Mouse (Mus musculus) right cerebral cortex, adult 2 months (tissue): Measurements from ENCODE around the gene Rps10.
A peak's percentile ranks its signal among the peaks of the same experiment; 100 is the strongest.
"Not testable (repeated sequence)": the region's sequence is repeated elsewhere in the genome, so short reads cannot be mapped to it uniquely, and the experiment has no call there.

Source experiments
- DNase-seq, 2 experiments: peaks; one replicate each; pipeline ENCODE4 v3.0.0; 2021 to 2022; ENCODE audit warnings: low spot score in 2 of 2

The Rps10 gene

DNA sequence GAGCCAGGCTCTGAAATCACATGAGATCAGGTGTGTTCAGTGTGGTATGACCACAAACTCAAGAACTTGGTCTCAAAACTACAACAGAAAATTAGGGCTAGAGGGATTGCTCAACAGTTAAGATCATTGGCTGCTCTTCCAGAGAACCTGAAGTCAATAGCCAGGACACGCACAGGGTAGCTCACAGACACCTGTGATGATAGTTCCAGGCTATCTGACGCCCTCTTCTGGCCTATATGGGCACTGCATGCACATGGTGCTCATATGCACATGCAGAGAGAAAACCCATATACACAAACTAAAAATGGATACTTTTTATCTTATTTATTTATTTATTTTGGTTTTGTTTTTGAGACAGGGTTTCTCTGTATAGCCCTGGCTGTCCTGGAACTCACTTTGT lies 8.1 kb upstream of the Rps10 start:
- no peak for DNase-seq

DNA sequence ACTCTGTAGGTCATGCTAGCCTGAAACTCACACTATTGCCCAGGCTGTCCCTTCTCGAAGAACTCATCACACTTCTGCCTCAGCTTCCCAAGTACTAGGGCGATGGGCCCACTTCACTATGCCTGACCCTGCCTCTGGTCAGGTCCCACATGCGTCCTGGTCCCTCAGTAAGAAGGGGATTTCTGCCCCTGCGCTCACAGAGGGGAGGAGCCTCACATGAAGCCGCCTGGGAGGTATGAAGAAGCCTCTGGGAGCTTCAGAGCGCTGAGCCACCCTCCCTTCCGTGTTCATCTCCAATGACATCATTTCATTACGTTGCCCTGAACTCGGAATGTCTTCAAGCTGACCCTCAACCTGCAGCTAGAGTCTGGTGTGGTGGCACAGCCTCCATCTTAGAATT lies 7.3 kb upstream of the Rps10 start:
- DNase-seq, result no peak

DNA sequence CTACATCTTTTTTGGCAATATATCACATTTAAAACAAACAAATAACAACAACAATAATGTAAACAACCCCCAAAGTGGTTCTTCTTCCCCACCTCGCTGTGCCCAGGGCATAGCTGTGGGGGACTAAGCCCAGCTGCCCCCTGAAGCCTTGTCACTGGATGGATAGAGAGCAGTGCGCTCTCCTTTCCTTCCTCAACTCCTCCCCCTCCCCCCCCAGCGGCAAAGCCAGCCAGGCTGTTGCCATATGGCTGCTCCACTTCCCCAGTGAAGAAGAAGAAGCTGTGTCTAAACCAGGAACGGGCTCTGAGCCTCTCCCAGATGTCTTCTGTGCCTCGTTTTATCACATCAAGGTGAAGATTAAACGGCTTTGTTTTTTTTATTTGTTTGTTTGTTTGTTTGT lies 6.6 kb upstream of the Rps10 start:
- DNase-seq, result peak in 1 of 2 experiments; percentile 51

DNA sequence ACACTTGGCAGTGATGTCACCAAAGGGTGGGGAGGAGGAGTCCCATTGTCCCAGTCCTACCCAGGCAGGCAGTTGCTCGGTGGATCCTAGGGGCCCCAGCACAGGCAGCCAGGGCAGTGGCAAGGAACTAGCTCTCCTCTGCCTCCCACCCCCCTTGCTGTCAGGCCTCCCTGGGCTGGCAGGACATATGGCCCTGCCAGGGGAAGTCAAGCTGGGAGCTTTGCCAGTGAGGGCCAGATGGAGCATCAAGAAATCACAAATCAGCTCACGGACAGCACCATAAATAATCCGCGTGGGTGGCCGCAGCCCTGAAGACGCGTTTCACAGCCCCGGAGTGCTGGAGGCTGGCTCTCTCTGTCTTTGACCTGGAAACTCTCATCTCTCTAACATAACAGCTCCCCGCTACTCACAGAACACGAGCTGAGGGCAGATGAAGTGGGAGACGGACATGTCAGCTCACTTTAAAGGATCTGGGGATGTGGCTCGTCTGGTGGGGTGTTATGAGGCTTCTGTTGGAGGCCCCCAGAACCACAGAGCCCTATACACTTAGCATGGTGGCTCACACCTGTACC lies 6.1 kb upstream of the Rps10 start:
- peak; percentile 87 to 90 for DNase-seq

DNA sequence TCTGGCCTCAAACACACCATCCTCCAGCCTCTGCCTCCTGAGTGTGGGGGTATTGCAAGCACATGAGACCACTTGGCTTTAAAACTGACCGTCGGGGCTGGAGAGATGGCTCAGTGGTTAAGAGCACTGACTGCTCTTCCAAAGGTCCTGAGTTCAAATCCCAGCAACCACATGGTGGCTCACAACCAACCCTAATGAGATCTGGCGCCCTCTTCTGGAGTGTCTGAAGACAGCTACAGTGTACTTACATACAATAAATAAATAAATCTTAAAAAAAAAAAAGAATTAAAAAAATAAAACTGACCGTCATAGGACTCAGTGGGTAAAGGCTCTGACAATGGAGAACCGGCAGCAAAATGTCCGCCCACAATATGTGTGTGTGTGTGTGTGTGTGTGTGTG lies 3.4 kb upstream of the Rps10 start:
- DNase-seq, result not testable (repeated sequence)

DNA sequence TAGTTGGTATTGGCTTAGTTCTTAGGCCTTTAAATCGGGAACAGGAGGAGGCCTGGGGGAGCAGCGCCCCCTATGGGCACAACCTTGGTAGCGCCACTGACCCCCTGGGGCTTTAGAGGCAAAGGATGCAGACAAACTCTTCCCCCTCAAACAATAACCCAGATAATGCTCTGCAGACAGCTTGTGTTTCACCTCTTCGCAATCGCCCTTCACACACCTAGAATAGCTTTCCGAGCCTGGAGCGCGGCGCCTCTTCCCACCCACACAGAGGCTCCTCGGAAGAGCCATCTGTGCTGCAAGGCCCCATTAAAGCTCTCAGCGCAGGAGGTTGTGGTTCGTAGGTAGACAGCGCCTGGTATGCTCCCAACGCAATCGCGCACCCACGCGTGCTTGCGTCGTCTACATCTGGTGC lies 2.5 kb upstream of the Rps10 start:
- DNase-seq, result peak; percentile 85 to 88

DNA sequence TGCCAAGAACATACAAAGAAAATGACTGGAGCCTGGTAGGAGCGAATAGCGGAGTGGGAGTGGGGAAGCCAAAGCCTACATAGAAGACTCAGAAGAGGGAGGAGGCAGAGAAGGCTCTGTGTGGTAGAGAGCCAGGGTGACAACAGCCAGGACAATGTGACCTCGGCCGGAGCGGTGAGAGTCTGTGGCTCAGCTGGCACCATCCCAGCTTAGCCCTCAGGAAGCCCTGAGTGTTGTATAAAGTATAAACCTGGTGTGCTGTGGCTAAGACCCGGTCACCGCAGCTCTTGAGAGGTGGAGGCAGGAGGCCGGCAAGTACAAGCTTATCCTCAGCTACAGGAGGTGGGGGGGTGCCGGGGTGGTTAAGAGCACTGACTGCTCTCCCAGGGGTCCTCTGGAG lies 864 bp upstream of the Rps10 start:
- DNase-seq, result no peak

DNA sequence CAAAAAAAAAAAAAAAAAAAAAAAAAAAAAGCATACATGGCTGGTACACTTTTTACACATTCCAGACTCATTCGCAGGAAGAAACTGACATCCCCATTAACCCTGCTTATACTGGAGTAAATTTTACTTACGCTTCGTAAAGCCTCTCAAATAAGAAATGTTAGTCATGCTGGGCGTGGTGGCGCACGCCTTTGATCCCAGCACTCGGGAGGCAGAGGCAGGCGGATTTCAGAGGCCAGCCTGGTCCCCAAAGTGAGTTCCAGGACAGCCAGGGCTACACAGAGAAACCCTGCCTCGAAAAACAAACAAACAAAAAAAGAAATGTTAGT lies 930 bp downstream of the Rps10 start:
- DNase-seq, result not testable (repeated sequence)

DNA sequence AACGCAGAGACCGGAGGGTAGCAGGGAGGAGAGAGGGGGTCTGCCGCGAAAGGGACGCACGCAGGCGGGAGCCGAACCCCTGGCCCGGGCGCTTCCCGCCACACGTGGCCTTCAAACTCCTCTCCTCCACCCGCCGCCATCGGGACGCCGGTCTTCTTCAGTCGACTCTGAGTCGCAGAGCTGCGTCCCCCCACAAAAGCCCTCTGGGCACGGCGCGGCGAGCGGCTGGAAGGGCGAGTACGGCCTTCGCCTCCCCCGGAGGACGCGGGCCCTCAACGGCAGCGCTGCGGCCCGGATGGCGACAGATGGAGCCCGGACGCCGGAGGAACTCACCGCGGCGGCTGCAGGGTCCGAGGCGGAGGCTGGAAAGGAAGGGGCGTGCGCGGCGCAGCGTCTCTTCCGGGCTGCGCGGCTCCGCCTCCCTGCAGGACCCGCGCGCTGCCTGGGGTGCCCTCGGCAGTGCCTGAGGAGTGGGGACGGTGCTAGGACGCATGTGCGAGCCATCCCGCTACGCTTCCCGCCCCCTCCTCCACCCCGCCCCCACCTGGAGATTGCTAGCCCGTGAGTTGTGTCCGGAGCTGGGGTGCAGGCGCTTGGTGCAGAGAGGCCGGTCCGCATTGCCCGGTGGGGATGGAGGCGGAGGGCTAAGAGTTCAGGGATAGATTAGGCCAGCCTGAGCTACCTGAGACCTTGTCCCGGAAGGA lies 1.4 kb downstream of the Rps10 start, which contains the start of gene RPS10-NUDT3:
Gene RPS10-NUDT3 (minus strand): TSS at position 352 of the 704 bp plus-strand sequence.
- peak; percentile 82 to 86 for DNase-seq

DNA sequence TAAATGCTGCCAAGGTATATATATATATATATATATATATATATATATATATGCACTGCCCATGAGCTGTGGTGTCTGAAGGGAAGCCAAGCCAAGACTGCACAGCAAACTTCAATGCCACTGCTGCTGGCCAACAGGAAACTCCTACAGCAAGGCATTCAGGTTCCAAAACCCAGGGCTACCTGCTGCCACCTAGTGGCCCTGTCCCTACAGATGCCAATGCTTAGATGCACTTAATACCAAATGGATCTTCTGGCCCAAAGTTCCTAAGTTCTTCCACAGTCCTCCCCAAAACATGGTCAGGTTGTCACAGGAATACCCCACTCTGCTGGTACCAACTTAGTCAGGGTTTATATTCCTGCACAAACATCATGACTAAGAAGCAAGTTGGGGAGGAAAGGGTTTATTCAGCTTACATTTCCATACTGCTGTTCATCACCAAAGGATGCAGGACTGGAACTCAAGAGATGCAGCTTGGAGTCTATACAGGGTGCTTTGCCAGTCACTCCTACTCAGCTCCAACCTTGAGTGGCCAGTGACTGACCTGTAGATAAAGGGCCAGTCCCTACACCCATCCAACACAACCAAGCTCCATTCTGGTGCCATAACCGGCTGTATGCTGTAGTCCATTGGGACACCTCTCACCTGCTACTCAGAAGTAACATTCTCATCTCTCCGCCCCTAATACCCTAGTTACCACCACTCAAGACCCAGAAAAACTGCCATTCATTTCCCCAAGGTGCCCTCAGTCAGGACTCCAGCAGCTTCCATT lies 7.0 kb downstream of the Rps10 start:
- DNase-seq, result peak; percentile 88 to 92

DNA sequence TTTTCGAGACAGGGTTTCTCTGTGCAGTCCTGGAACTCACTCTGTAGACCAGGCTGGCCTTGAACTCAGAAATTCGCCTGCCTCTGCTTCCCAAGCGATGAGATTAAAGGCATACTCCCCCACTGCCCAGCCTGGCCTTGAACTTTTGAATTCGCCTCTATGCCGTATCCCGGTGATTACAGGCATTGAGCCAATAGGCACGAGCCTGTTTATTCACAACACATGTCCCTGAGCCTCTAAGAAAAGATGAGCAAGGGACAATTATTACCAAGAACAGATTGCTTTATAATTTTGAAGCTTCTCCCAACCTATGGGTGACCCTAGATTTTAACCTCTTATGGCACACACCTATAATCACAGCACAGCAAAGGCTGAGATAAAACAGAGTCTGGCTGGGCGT lies 8.1 kb downstream of the Rps10 start:
- DNase-seq, result no peak

DNA sequence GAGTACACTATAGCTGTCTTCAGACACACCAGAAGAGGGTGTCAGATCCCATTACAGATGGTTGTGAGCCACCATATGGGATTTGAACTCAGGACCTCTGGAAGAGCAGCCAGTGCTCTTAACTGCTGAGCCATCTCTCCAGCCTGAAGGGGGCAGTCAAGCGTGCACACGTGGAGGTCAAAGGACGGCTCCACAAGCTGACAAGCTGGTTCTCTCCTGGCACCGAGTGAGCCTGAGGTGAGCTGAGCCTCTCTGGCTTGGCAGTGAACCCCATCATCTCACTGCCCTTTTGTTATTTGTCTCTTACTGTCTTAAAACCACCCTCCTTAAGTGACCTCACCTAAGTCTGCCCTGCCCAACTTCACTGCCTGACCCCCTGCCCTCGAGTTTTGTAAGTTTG lies 9.0 kb downstream of the Rps10 start:
- DNase-seq, result no peak

DNA sequence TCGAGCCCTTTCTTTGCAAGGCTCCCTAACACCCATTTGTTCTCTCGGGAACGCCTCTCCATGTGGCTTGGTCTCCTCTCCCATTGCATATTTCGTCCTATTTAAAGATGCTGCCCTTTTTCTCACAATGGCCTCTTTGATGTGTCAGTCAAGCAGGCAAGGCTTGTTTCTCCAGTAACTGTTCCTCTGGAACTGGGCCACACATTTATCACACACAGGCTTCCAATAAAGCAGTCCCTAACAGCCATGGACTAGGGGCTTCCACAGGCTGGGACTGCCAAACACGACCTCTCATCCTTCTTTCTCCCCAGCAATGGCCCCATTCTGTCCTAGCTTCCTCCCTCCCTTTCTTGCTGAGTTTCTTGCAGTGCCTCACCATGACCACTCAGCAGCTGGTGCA lies 9.8 kb downstream of the Rps10 start:
- DNase-seq, result no peak

DNA sequence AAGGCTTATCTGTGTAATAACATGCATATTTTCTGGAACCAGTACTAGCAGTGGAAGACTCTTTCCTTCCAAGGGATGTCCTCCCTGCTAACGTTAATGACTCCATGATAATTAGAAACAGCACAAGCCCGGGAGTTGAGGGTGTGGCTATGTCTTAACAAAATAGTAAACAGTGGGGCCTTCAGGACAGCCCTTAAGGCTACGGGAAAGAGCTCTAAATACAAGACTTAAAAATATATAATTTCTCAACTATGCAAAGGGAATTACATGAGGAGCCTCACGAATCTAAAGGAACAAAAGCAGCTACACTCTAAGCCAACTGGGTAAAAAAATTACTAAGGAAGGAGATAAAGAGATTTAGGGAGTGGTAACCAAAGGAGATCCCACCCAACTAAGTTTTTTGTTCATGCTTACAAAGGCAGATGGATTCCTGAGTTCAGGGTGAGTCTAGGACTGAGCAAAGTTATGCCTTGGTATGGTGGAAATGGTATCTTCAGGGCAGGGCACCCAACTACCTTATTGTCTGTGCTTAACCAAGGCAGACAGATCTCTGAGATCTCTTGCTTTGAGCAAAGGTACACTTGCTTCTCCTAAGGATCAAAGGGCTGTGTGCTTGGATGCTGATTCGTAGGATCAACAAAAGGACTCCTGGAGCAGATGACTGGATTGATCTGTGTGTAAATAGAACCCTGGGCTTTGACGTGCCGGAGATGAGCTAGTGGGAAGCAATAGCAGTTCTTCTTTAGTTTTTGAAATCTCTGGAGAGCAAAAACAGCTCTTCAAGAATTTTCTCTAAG lies 10.8 kb downstream of the Rps10 start:
- DNase-seq, result no peak

DNA sequence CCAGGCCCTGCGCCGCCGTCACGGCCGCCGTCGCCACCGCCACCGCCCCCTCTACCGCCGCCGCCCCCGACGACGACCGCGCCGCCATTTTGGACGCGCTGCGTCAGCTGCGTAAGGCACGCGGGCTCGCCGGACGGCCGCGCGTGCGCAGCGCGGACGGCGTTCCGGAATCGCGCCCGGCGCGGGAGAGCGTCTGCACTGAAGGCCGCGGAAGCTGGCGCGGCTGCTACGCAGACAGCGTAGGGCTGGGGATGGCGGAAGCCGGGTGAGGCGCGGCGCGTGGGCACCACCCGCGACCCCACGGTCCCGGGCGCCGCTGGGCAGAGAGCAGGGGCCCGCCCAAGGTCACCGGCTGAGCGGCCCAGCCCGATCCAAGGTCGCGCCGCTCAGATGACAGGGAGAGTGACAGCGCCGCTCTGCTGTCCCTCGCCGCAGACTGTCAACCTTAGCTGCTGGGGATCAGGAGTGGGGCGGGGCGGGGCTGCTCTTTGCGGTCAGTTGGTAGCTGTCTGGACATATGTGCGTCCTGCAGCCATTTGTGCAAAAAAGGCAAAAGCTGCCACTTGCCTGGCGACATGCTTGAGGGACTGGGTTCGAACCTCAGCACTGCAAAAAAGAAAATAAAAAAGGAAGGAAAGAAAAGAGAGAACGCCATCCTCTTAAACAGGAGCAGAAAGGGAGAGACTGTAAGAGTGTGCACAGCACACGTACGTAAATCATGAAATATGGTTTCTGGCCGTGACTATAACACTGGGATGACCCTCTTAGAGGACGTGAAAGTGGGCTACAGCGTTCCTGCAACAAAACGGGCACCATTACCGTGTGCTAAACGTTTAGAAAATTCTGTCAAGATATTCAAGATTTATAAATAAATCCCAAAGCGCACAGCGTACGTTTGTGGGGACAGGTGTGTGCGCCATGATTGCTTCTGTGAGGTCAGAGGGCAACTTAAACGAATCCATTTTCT lies 12.8 kb downstream of the Rps10 start, which contains the start of gene Nudt3:
Gene Nudt3 (minus strand): TSS at position 136 of the 967 bp plus-strand sequence.
- peak; percentile 86 to 87 for DNase-seq

DNA sequence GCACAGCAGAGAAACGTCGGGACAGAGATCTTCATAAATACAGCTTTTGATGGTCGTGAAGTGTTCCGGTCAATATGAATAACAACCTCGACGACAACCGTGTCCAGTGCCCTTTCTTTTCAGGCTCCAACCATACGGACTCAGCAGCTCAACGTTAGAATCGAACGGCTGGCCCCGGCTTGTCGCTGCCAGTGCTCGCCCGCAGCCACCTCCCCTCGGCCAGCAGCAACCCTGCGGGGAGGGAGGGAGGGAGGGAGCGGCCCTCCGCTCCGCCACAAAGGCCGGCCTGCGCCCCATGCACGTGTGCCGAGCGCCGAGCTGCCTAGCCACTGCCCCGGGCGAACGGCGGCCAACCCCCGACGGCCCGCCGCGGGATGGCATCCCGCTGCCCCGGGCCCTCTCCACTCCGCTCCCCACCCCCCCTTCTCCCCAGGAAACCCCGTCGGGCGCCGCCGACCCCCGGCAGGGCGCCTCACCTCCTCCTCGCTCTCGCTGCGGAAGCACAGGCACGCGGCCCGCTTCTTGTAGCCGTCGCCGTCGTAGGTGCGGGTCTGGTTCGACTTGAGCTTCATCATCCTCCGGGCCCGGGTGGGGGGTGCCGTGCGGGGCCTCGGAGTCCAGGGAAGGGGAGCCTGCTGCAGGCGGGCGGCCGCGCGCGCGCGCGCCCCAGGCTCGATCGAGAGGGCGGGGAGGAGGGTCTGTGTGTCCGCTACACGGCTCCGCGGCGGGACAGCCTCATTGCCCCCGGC lies 13.7 kb downstream of the Rps10 start:
- peak; percentile 39 to 44 for DNase-seq

DNA sequence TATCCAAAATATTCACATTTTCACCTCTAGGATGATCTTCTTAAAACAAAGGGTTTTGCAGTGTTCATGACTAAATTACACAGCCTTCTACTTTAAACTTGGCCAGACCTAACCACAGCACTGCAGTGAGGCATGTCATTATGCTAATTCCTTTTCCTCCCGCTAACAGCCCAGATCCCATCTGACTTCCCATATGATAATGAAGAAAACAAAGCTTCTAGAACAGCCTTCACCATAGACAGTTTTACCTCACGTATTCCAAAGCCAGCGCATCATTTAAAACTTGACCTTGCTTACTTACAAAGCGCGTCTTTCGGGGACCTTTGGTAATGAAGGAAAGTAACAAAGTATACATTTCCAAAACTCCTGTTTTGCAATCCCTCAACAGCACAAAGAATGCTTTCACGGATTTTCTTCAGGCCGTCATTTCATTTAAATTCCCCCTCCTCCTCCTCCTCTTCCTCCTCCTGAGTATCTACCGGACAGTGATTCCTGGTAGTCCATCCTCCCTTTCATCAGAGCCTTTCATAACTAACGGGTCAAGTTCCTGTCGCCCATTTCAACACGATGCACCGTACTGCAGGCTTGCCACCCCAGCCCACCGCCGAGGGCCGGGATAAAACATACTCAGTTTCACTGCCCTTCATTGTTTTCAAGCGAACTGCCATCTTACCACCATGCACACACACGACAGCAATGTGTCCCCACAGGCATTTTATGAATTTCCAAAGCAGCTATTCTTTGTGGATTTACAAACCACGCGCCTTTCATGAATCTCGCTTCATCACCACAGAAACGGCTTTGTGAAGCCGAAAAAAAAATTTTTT lies 14.6 kb downstream of the Rps10 start:
- no peak for DNase-seq

DNA sequence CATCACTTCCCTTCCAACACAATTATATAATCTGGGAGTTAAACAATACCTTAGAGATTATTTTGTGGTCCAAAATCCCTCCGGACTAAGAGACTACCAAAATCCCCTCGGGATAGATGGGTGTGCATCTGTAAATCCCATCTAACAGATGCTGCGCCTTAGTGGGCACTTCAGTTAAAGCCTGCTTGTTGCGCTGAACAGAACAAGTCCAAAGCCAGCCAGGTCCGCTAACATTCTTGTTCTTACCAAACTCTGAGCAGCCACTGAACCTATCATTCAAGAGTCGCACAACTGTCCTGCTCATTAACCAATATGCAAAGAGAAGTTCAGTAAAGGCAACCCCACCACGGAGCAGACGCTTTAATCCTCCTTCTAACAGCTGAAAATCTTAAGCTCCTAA lies 15.3 kb downstream of the Rps10 start:
- no peak for DNase-seq

DNA sequence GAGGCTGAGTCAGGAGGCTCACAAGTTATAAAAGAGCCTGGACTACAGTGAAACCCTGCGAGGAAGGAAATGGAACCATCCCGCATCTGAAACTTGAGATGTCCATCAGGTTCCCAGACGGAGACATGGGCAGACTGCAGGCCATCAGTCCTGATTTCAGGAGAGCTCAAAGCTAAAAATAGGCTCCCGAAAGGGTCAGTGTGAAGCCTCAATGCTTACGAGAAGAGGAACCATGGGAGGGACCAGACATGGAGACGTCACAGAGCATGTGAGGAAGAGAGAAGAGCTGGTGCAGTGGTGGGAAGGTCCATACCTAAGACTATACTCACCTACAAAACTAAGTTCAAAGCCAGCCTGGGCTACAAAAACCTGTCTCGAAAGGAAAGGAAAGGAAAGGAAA lies 21.1 kb downstream of the Rps10 start:
- DNase-seq, result no peak
